Comparison of ENCODE assay signal across 12 mouse cellular contexts in the genomic region with DNA sequence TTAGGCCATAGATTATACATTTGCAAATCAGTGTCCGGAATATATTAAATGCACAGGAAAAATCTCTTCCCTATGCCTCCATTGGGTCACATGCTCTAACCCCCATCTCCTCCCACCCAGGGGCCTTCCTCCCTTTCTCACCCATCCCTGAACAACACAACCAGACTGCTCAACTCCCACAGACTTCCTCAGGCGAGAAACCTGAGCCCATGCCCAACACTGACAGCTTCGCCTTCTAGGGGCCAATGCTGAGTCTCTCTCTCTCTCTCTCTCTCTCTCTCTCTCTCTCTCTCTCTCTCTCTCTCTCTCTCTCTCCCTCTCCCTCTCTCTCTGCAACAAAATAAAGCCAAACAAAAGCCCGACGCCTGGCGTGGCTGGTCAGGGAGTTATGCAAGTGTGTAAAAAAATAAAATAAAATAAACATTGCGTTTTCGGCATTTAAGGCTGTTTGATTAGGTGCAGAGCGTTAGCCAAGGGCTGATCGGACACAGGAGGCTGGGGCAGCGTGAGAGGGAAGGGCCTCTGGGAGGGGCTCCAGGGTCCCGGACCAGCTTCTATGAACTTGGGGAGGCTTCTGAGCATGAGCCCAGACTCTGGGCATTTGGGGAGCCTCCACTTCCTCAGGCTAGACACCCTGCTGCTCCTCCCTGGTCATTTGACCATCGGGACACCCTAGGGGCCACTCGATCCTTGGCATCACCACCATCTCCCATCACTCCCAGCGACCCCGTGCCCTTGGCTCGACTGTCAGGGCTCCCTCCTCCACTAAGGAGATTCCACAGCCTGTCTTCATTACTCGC. TPM values are rescaled to one million over a fixed set of nuclear protein-coding genes. Genes with fewer than 3 reads are reported as not detected.
DNase-seq lines count a peak whose midpoint lies in the region; ATAC-seq and TF ChIP-seq lines count a peak whose summit lies in the region.
"Had no signal": no experiment of that assay in that cellular context is flagged by ENCODE, and none has a peak within 500 bp of the region (broad histone marks: within the 10 kb centered on the region; RNA-seq: fewer than 3 reads in every experiment).

No protein-coding gene starts in this region.

- no peak for DNase-seq in heart, embryonic 10.5 days (ENCODE audit: low spot score)
- no peak for DNase-seq in heart, postnatal 14 days
- peak in 1 of 2 experiments; percentile 31 for DNase-seq in left cerebral cortex, adult 2 months (ENCODE audit: extremely low spot score in 1 of 2, low spot score in 2 of 2)
- DNase-seq in left cerebral cortex, adult 8-10 months (ENCODE audit: low spot score in 2 of 2), result no peak
- peak; percentile 61 for DNase-seq in embryonic facial prominence, embryonic 11.5 days (ENCODE audit: low spot score)
- no peak for DNase-seq in adrenal gland, adult 8-10 months
- no peak for DNase-seq in testis, postnatal 14 days (ENCODE audit: low spot score)
- DNase-seq: spleen, adult 18-20 months; thymus, postnatal 25 days had no signal

- no peak overlapping the region for H3K27ac ChIP-seq in heart, embryonic 10.5 days
- peak overlapping the region; percentile 25 for H3K27ac ChIP-seq in left cerebral cortex, adult 2 months
- H3K27ac ChIP-seq in embryonic facial prominence, embryonic 11.5 days (replicated peaks; ENCODE audit: low read depth, low read length), result no peak overlapping the region
- H3K27ac ChIP-seq in lung, embryonic 15.5 days, result no peak overlapping the region
- H3K27ac ChIP-seq: layer of hippocampus, adult 2 months had no signal

- peaks cover 40% of the 10 kb centered on the region for H3K4me1 ChIP-seq in heart, embryonic 10.5 days
- peaks cover 25% of the 10 kb centered on the region for H3K4me1 ChIP-seq in embryonic facial prominence, embryonic 11.5 days (ENCODE audit: control insufficient read depth, insufficient read depth, low read length)
- peaks cover 48% of the 10 kb centered on the region for H3K4me1 ChIP-seq in lung, embryonic 15.5 days

- H3K9me3 ChIP-seq in heart, embryonic 10.5 days, result no peaks in the 10 kb centered on the region
- no peaks in the 10 kb centered on the region for H3K9me3 ChIP-seq in embryonic facial prominence, embryonic 11.5 days (replicated peaks; ENCODE audit: control insufficient read depth, low read length)
- H3K9me3 ChIP-seq in lung, embryonic 15.5 days, result no peaks in the 10 kb centered on the region

- no peak for ATAC-seq in embryonic facial prominence, embryonic 11.5 days (replicated peaks; ENCODE audit: insufficient number of reproducible peaks, low FRiP score, low TSS enrichment, low read depth)
- ATAC-seq in lung, embryonic 15.5 days (ENCODE audit: borderline replicate concordance, extremely low read depth, low FRiP score, low TSS enrichment), result peak; percentile 12; the same call in 1 of the 2 replicates
- ATAC-seq: CD4-positive, CD25-positive, alpha-beta regulatory T cell, adult 4 months had no signal

- H3K9ac ChIP-seq in embryonic facial prominence, embryonic 11.5 days (replicated peaks; ENCODE audit: low read length), result no peak overlapping the region; the same call in 1 of the 2 replicates
- H3K9ac ChIP-seq in lung, embryonic 15.5 days, result no peak overlapping the region

- peak overlapping the region; percentile 62 for H3K4me3 ChIP-seq in heart, embryonic 10.5 days
- H3K4me3 ChIP-seq in left cerebral cortex, adult 2 months, result 0 out of 2 replicates have a peak overlapping the region, but pooled peaks have one; percentile 11
- H3K4me3 ChIP-seq in embryonic facial prominence, embryonic 11.5 days (ENCODE audit: low read depth, low read length), result peak overlapping the region; percentile 10; the same call in 1 of the 2 replicates
- H3K4me3 ChIP-seq in lung, embryonic 15.5 days, result peak overlapping the region; percentile 6; the same call in 1 of the 2 replicates
- H3K4me3 ChIP-seq: layer of hippocampus, adult 2 months had no signal

- TF ChIP-seq CTCF in left cerebral cortex, adult 2 months (IDR thresholded peaks at IDR 0.05), result no peak

- intact Hi-C loops in heart, postnatal 14 days (cut with DNase I), result no loop called here
- intact Hi-C loops in left cerebral cortex, adult 2 months (cut with DNase I), result loop anchor here (2.0 kb wide), 1 partner anchor 36 kb away; no protein-coding TSS in a partner anchor

- H3K36me3 ChIP-seq in heart, embryonic 10.5 days, result no peaks in the 10 kb centered on the region
- no peaks in the 10 kb centered on the region for H3K36me3 ChIP-seq in embryonic facial prominence, embryonic 11.5 days (replicated peaks; ENCODE audit: control insufficient read depth, insufficient read depth, low read depth, low read length)
- no peaks in the 10 kb centered on the region for H3K36me3 ChIP-seq in lung, embryonic 15.5 days

- H3K4me2 ChIP-seq in embryonic facial prominence, embryonic 11.5 days (ENCODE audit: low read depth, low read length), result peak overlapping the region; percentile 36
- H3K4me2 ChIP-seq in lung, embryonic 15.5 days, result peak overlapping the region; percentile 82

- H3K27me3 ChIP-seq in heart, embryonic 10.5 days (ENCODE audit: insufficient read depth, poor library complexity, severe bottlenecking), result peaks cover 95% of the 10 kb centered on the region
- H3K27me3 ChIP-seq in embryonic facial prominence, embryonic 11.5 days (ENCODE audit: control insufficient read depth, insufficient read depth, low read length), result peaks cover 60% of the 10 kb centered on the region
- peaks cover 70% of the 10 kb centered on the region for H3K27me3 ChIP-seq in lung, embryonic 15.5 days

- WGBS in heart, embryonic 10.5 days, result 11% methylated on average over 18 of the region's 18 CpGs
- 8% methylated on average over 17 of the region's 18 CpGs for WGBS in embryonic facial prominence, embryonic 11.5 days
- 4% methylated on average over 18 of the region's 18 CpGs for WGBS in lung, embryonic 15.5 days

RNA-seq across cellular contexts. Expression of gene Rspo1, which starts 1.2 kb away (rescaled TPM):
- 6.2 and 12.9 TPM in 2 replicates for polyA plus RNA-seq in heart, embryonic 10.5 days (2016; fragmentation: Nextera tagmentation; extraction: Ambion mirVana)
- total RNA-seq in heart, postnatal 14 days (2021), result 1 to 10 TPM; 3.7 to 5.8 TPM
- 10 to 100 TPM; 17.1 to 21.6 TPM for total RNA-seq in left cerebral cortex, adult 2 months (2021)
- total RNA-seq in left cerebral cortex, adult 8-10 months (2022), result 10 to 100 TPM; 14.0 to 18.9 (median 15.1) TPM
- 8.0 and 11.0 TPM in 2 replicates for polyA plus RNA-seq in embryonic facial prominence, embryonic 11.5 days (2014; fragmentation: Nextera tagmentation; extraction: Ambion mirVana)
- 7.4 and 9.5 TPM in 2 replicates for polyA plus RNA-seq in lung, embryonic 15.5 days (2015; fragmentation: Nextera tagmentation; extraction: Ambion mirVana)
- 1 to 10 TPM; 4.4 to 6.3 (median 6.0) TPM for total RNA-seq in adrenal gland, adult 8-10 months (2022)
- polyA plus RNA-seq: CD4-positive, CD25-positive, alpha-beta regulatory T cell, adult 4 months had no signal

RNA-seq across cellular contexts. Expression of gene Gnl2, which starts 31.3 kb away (rescaled TPM):
- polyA plus RNA-seq in heart, embryonic 10.5 days (2016; fragmentation: Nextera tagmentation; extraction: Ambion mirVana), result 71.8 and 86.2 TPM in 2 replicates
- total RNA-seq in heart, postnatal 14 days (2021), result 10 to 100 TPM; 27.1 to 29.8 TPM
- 10 to 100 TPM; 61.3 to 65.5 TPM for total RNA-seq in left cerebral cortex, adult 2 months (2021)
- total RNA-seq in left cerebral cortex, adult 8-10 months (2022), result 10 to 100 TPM; 54.2 to 67.7 (median 64.1) TPM
- polyA plus RNA-seq in embryonic facial prominence, embryonic 11.5 days (2014; fragmentation: Nextera tagmentation; extraction: Ambion mirVana), result 94.4 and 99.3 TPM in 2 replicates
- polyA plus RNA-seq in lung, embryonic 15.5 days (2015; fragmentation: Nextera tagmentation; extraction: Ambion mirVana), result 70.9 and 78.3 TPM in 2 replicates
- 10 to 100 TPM; 40.2 to 71.5 (median 55.5) TPM for total RNA-seq in adrenal gland, adult 8-10 months (2022)

RNA-seq across cellular contexts. Expression of gene Cdca8, which starts 46.0 kb away (rescaled TPM):
- polyA plus RNA-seq in heart, embryonic 10.5 days (2016; fragmentation: Nextera tagmentation; extraction: Ambion mirVana), result 147 and 176 TPM in 2 replicates
- total RNA-seq in heart, postnatal 14 days (2021), result 1 to 10 TPM; 3.6 to 7.0 TPM
- 1 to 10 TPM; 1.2 to 1.9 TPM for total RNA-seq in left cerebral cortex, adult 2 months (2021)
- 1 to 10 TPM; 1.4 to 2.1 (median 1.7) TPM for total RNA-seq in left cerebral cortex, adult 8-10 months (2022)
- polyA plus RNA-seq in embryonic facial prominence, embryonic 11.5 days (2014; fragmentation: Nextera tagmentation; extraction: Ambion mirVana), result 191 and 200 TPM in 2 replicates
- polyA plus RNA-seq in lung, embryonic 15.5 days (2015; fragmentation: Nextera tagmentation; extraction: Ambion mirVana), result 154 and 166 TPM in 2 replicates
- 1 to 10 TPM; 1.9 to 3.2 (median 2.2) TPM for total RNA-seq in adrenal gland, adult 8-10 months (2022)

RNA-seq across cellular contexts. Expression of gene 9930104L06Rik, which starts 48.2 kb away (rescaled TPM):
- polyA plus RNA-seq in heart, embryonic 10.5 days (2016; fragmentation: Nextera tagmentation; extraction: Ambion mirVana), result 11.6 and 12.7 TPM in 2 replicates
- 10 to 100 TPM in 1 of 2 experiments, 1 to 10 TPM in 1; 9.8 to 10.2 TPM for total RNA-seq in heart, postnatal 14 days (2021)
- total RNA-seq in left cerebral cortex, adult 2 months (2021), result 10 to 100 TPM; 18.9 to 20.3 TPM
- 10 to 100 TPM; 19.6 to 24.4 (median 21.4) TPM for total RNA-seq in left cerebral cortex, adult 8-10 months (2022)
- polyA plus RNA-seq in embryonic facial prominence, embryonic 11.5 days (2014; fragmentation: Nextera tagmentation; extraction: Ambion mirVana), result 3.8 and 5.5 TPM in 2 replicates
- polyA plus RNA-seq in lung, embryonic 15.5 days (2015; fragmentation: Nextera tagmentation; extraction: Ambion mirVana), result 11.9 and 13.1 TPM in 2 replicates
- total RNA-seq in adrenal gland, adult 8-10 months (2022), result 10 to 100 TPM; 13.8 to 22.7 (median 21.0) TPM

Comparison
In these comparisons a context has a peak if more than half of its experiments do, and no peak if none do; other contexts are left out.
1. H3K4me3 ChIP-seq: peak in every context shown above with its lines; median percentile 62 in heart, embryonic 10.5 days; 11 in left cerebral cortex, adult 2 months; 10 in embryonic facial prominence, embryonic 11.5 days; 6 in lung, embryonic 15.5 days.